Mouse (Mus musculus): ENCODE results near the gene Vps52.

Vps52 gene

GRCm38 (mm10) chr17:33955555-33956214 lies at the start of gene Vps52, which contains the start of gene Rps18:
Gene Vps52 (plus strand): TSS chr17:33955812.
Gene Rps18 (minus strand): TSS chr17:33956001.
- DNase-seq: peak; percentile 95

GRCm38 (mm10) chr17:33908331-33909076 lies 47.1 kb upstream of the Vps52 start:
- peak; percentile 47 to 62 for DNase-seq

GRCm38 (mm10) chr17:33909077-33909868 lies 46.3 kb upstream of the Vps52 start, which contains the start of gene Daxx:
Gene Daxx (plus strand): TSS chr17:33909414.
- DNase-seq: peak; percentile 98 to 99

- peak; percentile 57 to 59 for DNase-seq
Observed at GRCm38 (mm10) chr17:33909869-33910250, 45.8 kb upstream of the Vps52 start.

GRCm38 (mm10) chr17:33910346-33911051 lies 45.1 kb upstream of the Vps52 start:
- DNase-seq: peak in 1 of 2 experiments; percentile 34

- no peak for DNase-seq
Observed at GRCm38 (mm10) chr17:33911052-33911812, 44.4 kb upstream of the Vps52 start.

- DNase-seq: peak in 1 of 2 experiments; percentile 22
Observed at GRCm38 (mm10) chr17:33911813-33912414, 43.7 kb upstream of the Vps52 start.

- no peak for DNase-seq
Observed at GRCm38 (mm10) chr17:33913264-33913663, 42.3 kb upstream of the Vps52 start.

GRCm38 (mm10) chr17:33913905-33914304 lies 41.7 kb upstream of the Vps52 start:
- DNase-seq: no peak

GRCm38 (mm10) chr17:33914969-33915391 lies 40.6 kb upstream of the Vps52 start:
- DNase-seq: peak in 1 of 2 experiments; percentile 28

- peak; percentile 93 to 95 for DNase-seq
Observed at GRCm38 (mm10) chr17:33915671-33916250, 39.9 kb upstream of the Vps52 start, which contains the start of the genes Tapbp and Zbtb22. Gene Tapbp (plus strand): TSS chr17:33915899. Gene Zbtb22 (plus strand): TSS chr17:33915904.

- DNase-seq: peak in 1 of 2 experiments; percentile 82
Observed at GRCm38 (mm10) chr17:33916294-33916693, 39.3 kb upstream of the Vps52 start.

GRCm38 (mm10) chr17:33916847-33917655 lies 38.6 kb upstream of the Vps52 start:
- peak in 1 of 2 experiments; percentile 40 for DNase-seq

- peak in 1 of 2 experiments; percentile 29 for DNase-seq
Observed at GRCm38 (mm10) chr17:33917656-33918292, 37.8 kb upstream of the Vps52 start.

GRCm38 (mm10) chr17:33918293-33919203 lies 37.1 kb upstream of the Vps52 start:
- DNase-seq: peak in 1 of 2 experiments; percentile 51

GRCm38 (mm10) chr17:33919351-33920281 lies 36.0 kb upstream of the Vps52 start:
- DNase-seq: peak; percentile 75 to 82

Measured in thymus, postnatal 36 days (tissue).